Mouse (Mus musculus): ENCODE data around the gene Hist1h3c. TPM values are rescaled to one million over a fixed set of nuclear protein-coding genes. Genes with fewer than 3 reads are reported as not detected.
A peak's percentile ranks its signal among the peaks of the same experiment; 100 is the strongest.
"Not testable (repeated sequence)": the region's sequence is repeated elsewhere in the genome, so short reads cannot be mapped to it uniquely, and the experiment has no call there.

The Hist1h3c gene
- total and polyA plus RNA-seq, 2 experiments from 2014 or later = 0.84 to 301 TPM

- H3K4me1 ChIP-seq (ENCODE audit: insufficient read depth) = peaks cover 6% of the 10 kb centered on the region; the same call in 1 of the 2 replicates
- H3K4me2 ChIP-seq (ENCODE audit: low read depth) = peak within 1 kb of the TSS; percentile 62
- DNase-seq (peak; percentile 94), ATAC-seq (peak; percentile 76)
- 0 out of 2 replicates have a peak, but pooled peaks have one; percentile 14 for TF ChIP-seq CTCF (IDR thresholded peaks at IDR 0.05; ENCODE audit: low read depth)
- H3K27ac ChIP-seq (ENCODE audit: low read depth, low read length) = peak within 1 kb of the TSS; percentile 79
- H3K9me3 ChIP-seq (ENCODE audit: low read length) = no peaks in the 10 kb centered on the region
- peak within 1 kb of the TSS; percentile 36 for H3K4me3 ChIP-seq (ENCODE audit: low read depth, low read length)
- H3K36me3 ChIP-seq (ENCODE audit: insufficient read depth) = no peaks in the 10 kb centered on the region
- H3K9ac ChIP-seq = peak within 1 kb of the TSS; percentile 48
- no peaks in the 10 kb centered on the region for H3K27me3 ChIP-seq (ENCODE audit: insufficient read depth, low read length)
- under 1% methylated on average over 17 of the region's 22 CpGs for WGBS
Observed at GRCm38 (mm10) chr13:23756790-23757189, 11.4 kb upstream of the Hist1h3c start, which contains the start of gene Hist1h4b. Gene Hist1h4b, plus strand, starts transcription at chr13:23757013.

- TF ChIP-seq CTCF (IDR thresholded peaks at IDR 0.05; ENCODE audit: low read depth) = no peak
- no peaks in the 10 kb centered on the region for H3K27me3 ChIP-seq (ENCODE audit: insufficient read depth, low read length)
- no peak overlapping the region for H3K9ac ChIP-seq
- H3K27ac ChIP-seq (ENCODE audit: low read depth, low read length) = no peak overlapping the region
- ATAC-seq (no peak), DNase-seq (no peak)
- H3K9me3 ChIP-seq (ENCODE audit: low read length) = no peaks in the 10 kb centered on the region
- H3K36me3 ChIP-seq (ENCODE audit: insufficient read depth) = no peaks in the 10 kb centered on the region
- no peak overlapping the region for H3K4me3 ChIP-seq (ENCODE audit: low read depth, low read length)
- H3K4me2 ChIP-seq (ENCODE audit: low read depth) = no peak overlapping the region
- 0 out of 2 replicates have a peak, but pooled peaks cover under 1% of the 10 kb centered on the region for H3K4me1 ChIP-seq (ENCODE audit: insufficient read depth)
Observed at GRCm38 (mm10) chr13:23755000-23755399, 9.6 kb upstream of the Hist1h3c start.

GRCm38 (mm10) chr13:23753314-23754078 lies 8.1 kb upstream of the Hist1h3c start:
- Histone ChIP-seq H3K4me1 (ENCODE audit: insufficient read depth) (no peaks in the 10 kb centered on the region), H3K36me3 (ENCODE audit: insufficient read depth) (no peaks in the 10 kb centered on the region), H3K27ac (ENCODE audit: low read depth, low read length) (no peak overlapping the region), H3K27me3 (ENCODE audit: insufficient read depth, low read length) (no peaks in the 10 kb centered on the region), H3K4me3 (ENCODE audit: low read depth, low read length) (no peak overlapping the region), H3K4me2 (ENCODE audit: low read depth) (no peak overlapping the region), H3K9me3 (ENCODE audit: low read length) (no peaks in the 10 kb centered on the region), H3K9ac (no peak overlapping the region)
- WGBS = 48% methylated on average over 4 of the region's 4 CpGs
- TF ChIP-seq CTCF (IDR thresholded peaks at IDR 0.05; ENCODE audit: low read depth) = no peak
- no peak for DNase-seq
- no peak for ATAC-seq

GRCm38 (mm10) chr13:23752742-23753172 lies 7.4 kb upstream of the Hist1h3c start:
- Histone ChIP-seq H3K4me3 (ENCODE audit: low read depth, low read length) (no peak overlapping the region), H3K27me3 (ENCODE audit: insufficient read depth, low read length) (no peaks in the 10 kb centered on the region), H3K4me1 (ENCODE audit: insufficient read depth) (no peaks in the 10 kb centered on the region), H3K4me2 (ENCODE audit: low read depth) (peak overlapping the region; percentile 69), H3K9ac (no peak overlapping the region), H3K9me3 (ENCODE audit: low read length) (no peaks in the 10 kb centered on the region), H3K36me3 (ENCODE audit: insufficient read depth) (no peaks in the 10 kb centered on the region), H3K27ac (ENCODE audit: low read depth, low read length) (no peak overlapping the region)
- no peak for DNase-seq
- TF ChIP-seq CTCF (IDR thresholded peaks at IDR 0.05; ENCODE audit: low read depth) = no peak
- no peak for ATAC-seq
- WGBS = 1% methylated on average over 6 of the region's 6 CpGs

- peak within 1 kb of the TSS; percentile 69 for H3K4me2 ChIP-seq (ENCODE audit: low read depth)
- peak within 1 kb of the TSS; percentile 40 for H3K4me3 ChIP-seq (ENCODE audit: low read depth, low read length)
- ATAC-seq = peak; percentile 76
- H3K9ac ChIP-seq = peak within 1 kb of the TSS; percentile 62
- H3K9me3 ChIP-seq (ENCODE audit: low read length); H3K4me1 ChIP-seq (ENCODE audit: insufficient read depth); H3K27me3 ChIP-seq (ENCODE audit: insufficient read depth, low read length); H3K36me3 ChIP-seq (ENCODE audit: insufficient read depth): not testable (repeated sequence)
- WGBS = 1% methylated on average over 19 of the region's 47 CpGs
- H3K27ac ChIP-seq (ENCODE audit: low read depth, low read length) = peak within 1 kb of the TSS; percentile 93
- DNase-seq = peak; percentile 95
Observed at GRCm38 (mm10) chr13:23752067-23752741, 6.8 kb upstream of the Hist1h3c start, which contains the start of gene Hist1h3b. Gene Hist1h3b, plus strand, starts transcription at chr13:23752267.

- H3K36me3 ChIP-seq (ENCODE audit: insufficient read depth) = no peaks in the 10 kb centered on the region
- no peak for TF ChIP-seq CTCF (IDR thresholded peaks at IDR 0.05; ENCODE audit: low read depth)
- H3K9me3 ChIP-seq (ENCODE audit: low read length) = no peaks in the 10 kb centered on the region
- H3K27ac ChIP-seq (ENCODE audit: low read depth, low read length) = peak overlapping the region; percentile 93
- WGBS = 1% methylated on average over 11 of the region's 11 CpGs
- H3K4me2 ChIP-seq (ENCODE audit: low read depth) = peak overlapping the region; percentile 69
- DNase-seq = peak; percentile 33
- H3K9ac ChIP-seq = peak overlapping the region; percentile 62; the same call in 1 of the 2 replicates
- no peaks in the 10 kb centered on the region for H3K4me1 ChIP-seq (ENCODE audit: insufficient read depth)
- no peaks in the 10 kb centered on the region for H3K27me3 ChIP-seq (ENCODE audit: insufficient read depth, low read length)
- peak overlapping the region; percentile 40 for H3K4me3 ChIP-seq (ENCODE audit: low read depth, low read length)
- no peak for ATAC-seq
Observed at GRCm38 (mm10) chr13:23751478-23751956, 6.1 kb upstream of the Hist1h3c start.
